In the genomic region with DNA sequence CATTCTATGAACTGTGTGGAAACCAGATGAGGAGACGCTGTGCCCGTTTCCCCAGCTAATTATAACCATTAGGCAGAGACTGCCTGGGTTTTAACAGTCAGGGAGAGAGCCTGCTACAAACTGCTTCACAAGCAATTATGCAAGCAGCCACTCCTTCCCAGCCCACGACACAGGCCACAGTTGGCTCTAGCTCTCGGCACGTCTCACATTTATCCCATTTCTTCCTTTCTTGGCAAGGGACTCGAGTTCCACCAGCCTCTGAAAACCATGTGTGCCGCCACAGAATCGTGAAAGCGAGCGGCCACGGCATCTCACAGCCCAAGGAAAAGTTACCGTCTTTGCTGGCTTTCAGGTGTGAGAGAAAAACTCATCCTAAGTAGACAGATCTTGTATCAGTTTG, we compare ENCODE assay signal across 9 mouse cellular contexts. TPM values are rescaled to one million over a fixed set of nuclear protein-coding genes. Genes with fewer than 3 reads are reported as not detected.
A peak's percentile ranks its signal among the peaks of the same experiment; 100 is the strongest.
DNase-seq lines count a peak whose midpoint lies in the region; ATAC-seq and TF ChIP-seq lines count a peak whose summit lies in the region.
"Had no signal": no experiment of that assay in that cellular context is flagged by ENCODE, and none has a peak within 500 bp of the region (broad histone marks: within the 10 kb centered on the region; RNA-seq: fewer than 3 reads in every experiment).

No protein-coding gene starts in this region.

- no peak for ATAC-seq in hindbrain, embryonic 11.5 days (ENCODE audit: low FRiP score)

- intact Hi-C loops in gastrocnemius, adult 2 months (cut with DNase I): loop anchor here (5.0 kb wide), 2 partner anchors 36 to 106 kb away; no protein-coding TSS in a partner anchor

- 46% methylated on average over 12 of the region's 12 CpGs for WGBS in lung, adult 2 months
- 75% methylated on average over 12 of the region's 12 CpGs for WGBS in hindbrain, embryonic 11.5 days

- H3K4me2 ChIP-seq in hindbrain, embryonic 11.5 days (replicated peaks; ENCODE audit: low read depth, low read length): no peak overlapping the region

- no peaks in the 10 kb centered on the region for H3K4me1 ChIP-seq in lung, adult 2 months (ENCODE audit: control insufficient read depth, insufficient read depth, low read length)
- H3K4me1 ChIP-seq in hindbrain, embryonic 11.5 days (replicated peaks; ENCODE audit: control insufficient read depth, insufficient read depth, low read length): no peaks in the 10 kb centered on the region

- TF ChIP-seq CTCF in gastrocnemius, adult 2 months (IDR thresholded peaks at IDR 0.05): no peak
- no peak for TF ChIP-seq CTCF in lung, adult 2 months (IDR thresholded peaks at IDR 0.05; ENCODE audit: insufficient read depth, low read length)

- TF ChIP-seq POLR2A in lung, adult 2 months (IDR thresholded peaks at IDR 0.05; ENCODE audit: borderline replicate concordance, extremely low read depth, low read depth, low read length): no peak

- H3K27ac ChIP-seq in gastrocnemius, adult 2 months: peak overlapping the region; percentile 91
- H3K27ac ChIP-seq in hindbrain, embryonic 11.5 days (ENCODE audit: low read depth, low read length): no peak overlapping the region
- H3K27ac ChIP-seq: liver, embryonic 14.5 days had no signal

- H3K36me3 ChIP-seq in hindbrain, embryonic 11.5 days (ENCODE audit: control insufficient read depth, insufficient read depth, low read length): no peaks in the 10 kb centered on the region

- H3K27me3 ChIP-seq in hindbrain, embryonic 11.5 days (ENCODE audit: control insufficient read depth, insufficient read depth, low read length): no peaks in the 10 kb centered on the region

- DNase-seq in lung, adult 18-20 months: peak; percentile 42 to 51
- no peak for DNase-seq in lung, postnatal 25 days (ENCODE audit: low spot score)
- DNase-seq in gastrocnemius, adult 2 months: peak; percentile 80
- DNase-seq in kidney, postnatal 10 days: peak; percentile 37
- peak; percentile 19 for DNase-seq in lung, adult 2 months
- no peak for DNase-seq in thymus, postnatal 10 days (ENCODE audit: low spot score in 2 of 2)
- no peak for DNase-seq in hindbrain, embryonic 11.5 days (ENCODE audit: low spot score)
- DNase-seq in cerebellum, postnatal 14 days: no peak

- H3K9ac ChIP-seq in hindbrain, embryonic 11.5 days (ENCODE audit: low read depth, low read length): no peak overlapping the region
- H3K9ac ChIP-seq: liver, embryonic 14.5 days had no signal

- H3K4me3 ChIP-seq in gastrocnemius, adult 2 months: peak overlapping the region; percentile 73
- H3K4me3 ChIP-seq in lung, adult 2 months (replicated peaks; ENCODE audit: extremely low read depth, low read depth, low read length): no peak overlapping the region
- H3K4me3 ChIP-seq in hindbrain, embryonic 11.5 days (ENCODE audit: low read depth, low read length): no peak overlapping the region

- no peaks in the 10 kb centered on the region for H3K9me3 ChIP-seq in hindbrain, embryonic 11.5 days (ENCODE audit: control insufficient read depth, low read length)

RNA-seq across cellular contexts. Expression of a gene that starts 5.5 kb away (rescaled TPM):
- 10 to 100 TPM; 21.6 to 51.5 TPM for total RNA-seq in gastrocnemius, adult 2 months (2021)
- polyA plus RNA-seq in lung, adult 2 months (2012; rRNA removed): 49.7 and 71.8 TPM in 2 replicates
- 9.2 and 12.5 TPM in 2 replicates for polyA plus RNA-seq in hindbrain, embryonic 11.5 days (2014; fragmentation: Nextera tagmentation; extraction: Ambion mirVana)

Comparison
In these comparisons a context has a peak if more than half of its experiments do, and no peak if none do; other contexts are left out.
1. DNase-seq: peak in lung, adult 18-20 months (2 of 2), gastrocnemius, adult 2 months (single experiment), kidney, postnatal 10 days (single experiment) and lung, adult 2 months (single experiment); none in lung, postnatal 25 days (single experiment), thymus, postnatal 10 days (0 of 2), hindbrain, embryonic 11.5 days (single experiment) and cerebellum, postnatal 14 days (0 of 2).